Mouse (Mus musculus) layer of hippocampus, adult 8-10 months (tissue): ENCODE data around the gene Olfr1328. TPM values are rescaled to one million over a fixed set of nuclear protein-coding genes. Genes with fewer than 3 reads are reported as not detected.
"Not testable (repeated sequence)": the region's sequence is repeated elsewhere in the genome, so short reads cannot be mapped to it uniquely, and the experiment has no call there.

Source experiments
- DNase-seq, 2 experiments: peaks; one replicate each; pipeline ENCODE4 v3.0.0; 2022; ENCODE audit warnings: low spot score in 2 of 2
- total RNA-seq, 4 experiments: library from RNA; stranded (reverse); gene quantifications; 2 replicates each; pipeline ENCODE4 v1.2.4; 2022

Gene Olfr1328
- total RNA-seq = not detected

DNA sequence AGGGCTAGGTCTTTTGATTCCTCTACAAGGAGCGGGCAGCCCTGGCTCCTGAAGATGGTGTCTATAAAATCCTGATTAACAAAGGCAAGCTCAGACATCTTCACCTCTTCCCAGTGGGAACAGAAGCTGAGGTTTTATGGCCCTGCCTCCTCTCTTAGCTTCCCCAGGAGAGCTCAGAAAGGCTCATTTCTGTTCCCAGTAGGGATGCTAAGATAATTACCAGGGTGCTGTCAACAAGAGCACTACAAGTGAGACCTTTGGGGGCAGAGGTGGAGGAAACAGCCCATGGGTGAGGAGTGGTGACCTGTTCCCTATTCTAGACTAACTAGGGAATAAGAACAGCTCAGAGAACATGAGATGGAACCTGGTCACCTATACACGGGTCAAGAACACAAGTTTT lies at the start of gene Olfr1328:
Gene Olfr1328 (minus strand): TSS at position 101 of the 400 bp plus-strand sequence.
- DNase-seq = no peak

DNA sequence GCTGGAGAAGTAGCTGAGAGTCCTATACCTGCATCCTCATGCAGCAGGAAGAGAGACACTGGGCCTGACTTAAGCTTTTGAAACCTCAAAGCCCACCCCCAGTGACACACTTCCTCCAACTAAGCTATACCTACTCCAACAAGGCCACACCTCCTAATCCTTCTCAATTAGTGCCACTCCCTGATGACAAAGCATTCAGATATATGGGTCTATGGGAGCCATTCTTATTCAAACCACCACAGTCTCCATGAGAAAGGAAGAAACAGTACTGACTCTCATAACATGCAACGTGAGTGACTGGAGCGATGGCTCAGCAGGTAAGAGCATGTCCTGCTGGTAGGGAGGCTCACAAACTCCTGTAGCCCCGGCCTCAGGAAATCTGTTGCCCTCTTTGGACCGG lies 46.9 kb upstream of the Olfr1328 start:
- DNase-seq = no peak

DNA sequence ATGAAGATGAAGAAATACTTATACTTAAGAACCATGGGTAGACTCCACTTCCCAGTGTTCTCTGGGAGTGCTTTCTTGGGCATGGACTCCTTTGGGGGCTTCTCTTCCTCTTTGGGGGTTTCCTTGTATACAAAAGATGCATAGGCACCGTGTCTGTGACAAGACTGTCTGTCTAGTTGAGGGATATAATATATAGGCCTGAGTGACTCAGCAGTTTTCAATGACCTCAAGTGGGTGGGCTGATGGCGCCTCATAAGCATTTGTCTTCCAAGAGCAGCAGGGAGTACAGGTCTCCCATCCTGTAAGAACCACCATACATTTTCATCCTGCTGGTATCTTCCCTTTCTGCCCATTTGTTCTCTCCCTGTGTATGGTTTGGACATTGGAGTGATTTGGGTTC lies 34.9 kb upstream of the Olfr1328 start:
- no peak for DNase-seq

GRCm38 (mm10) chr4:118967711-118968110 lies 29.3 kb upstream of the Olfr1328 start:
- DNase-seq = no peak

DNA sequence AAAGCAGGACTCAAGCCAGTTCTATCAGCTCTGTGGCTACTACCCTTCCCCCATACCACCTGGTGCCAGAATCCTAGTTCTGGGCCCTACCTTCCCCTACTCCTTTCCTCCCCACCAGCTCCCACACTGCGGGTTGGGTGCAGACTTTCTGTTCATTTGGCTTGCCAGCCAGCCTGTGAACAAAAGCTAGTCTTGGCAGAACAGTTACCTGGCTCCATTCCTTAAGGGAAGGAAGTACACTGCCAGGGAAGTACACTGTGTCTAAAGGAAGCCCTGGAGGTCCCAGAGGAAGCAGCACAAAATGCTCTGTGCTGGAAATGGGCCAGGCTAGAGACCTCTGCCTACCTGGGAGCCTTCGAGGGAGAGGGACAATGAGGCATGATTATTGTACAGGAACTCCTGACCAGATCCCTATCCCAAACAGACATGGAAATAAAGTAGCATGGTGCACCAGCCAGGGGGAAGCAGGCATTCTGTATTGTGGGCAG lies 22.8 kb upstream of the Olfr1328 start, which contains the start of gene Lao1:
Gene Lao1 (plus strand): TSS at position 438 of the 488 bp plus-strand sequence.
- DNase-seq = peak; percentile 12 to 31

DNA sequence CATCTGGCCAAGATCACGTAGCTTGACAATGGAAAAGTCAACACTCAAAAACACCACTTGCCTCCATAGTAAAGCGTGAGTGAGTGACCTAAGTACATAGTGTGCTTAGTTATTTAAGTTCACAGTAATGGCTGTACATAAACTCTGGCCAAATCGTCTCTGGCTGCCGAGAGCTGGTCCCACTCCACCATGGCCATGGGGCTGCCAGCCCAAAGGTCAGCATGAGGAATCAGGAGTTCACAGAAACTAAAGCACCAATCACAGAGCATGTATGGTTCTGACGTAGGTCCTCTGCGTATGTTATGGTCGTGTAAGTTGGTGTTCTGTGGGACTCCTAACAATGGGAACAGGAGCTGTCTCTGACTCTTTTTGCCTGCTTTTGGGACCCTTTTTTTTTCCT lies 20.4 kb upstream of the Olfr1328 start:
- no peak for DNase-seq

- not testable (repeated sequence) for DNase-seq
Measured at GRCm38 (mm10) chr4:118931326-118931725, 7.1 kb downstream of the Olfr1328 start.

DNA sequence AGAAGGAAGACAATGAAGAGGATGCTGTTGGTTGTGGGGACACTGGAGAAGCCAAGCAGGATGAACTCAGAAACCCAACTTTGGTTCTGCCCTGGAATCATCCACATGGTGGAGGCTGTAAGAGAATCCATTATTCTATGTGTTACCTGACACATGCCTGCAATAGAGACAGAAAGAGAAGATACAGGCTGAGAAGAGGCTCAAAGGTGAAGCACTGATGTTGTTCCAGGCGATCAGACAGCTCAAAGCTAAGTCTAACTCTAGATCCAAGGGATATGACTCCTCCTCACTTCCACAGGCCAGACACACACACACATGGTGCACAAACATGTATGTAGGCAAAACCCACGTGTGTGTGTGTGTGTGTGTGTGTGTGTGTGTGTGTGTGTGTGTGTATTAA lies 21.0 kb downstream of the Olfr1328 start, which contains the start of gene Olfr1329:
Gene Olfr1329 (minus strand): TSS at position 101 of the 400 bp plus-strand sequence.
- not testable (repeated sequence) for DNase-seq

GRCm38 (mm10) chr4:118901981-118902380 lies 36.4 kb downstream of the Olfr1328 start:
- DNase-seq = no peak

GRCm38 (mm10) chr4:118888297-118888696 lies 50.1 kb downstream of the Olfr1328 start, which contains the start of gene Olfr1330:
Olfr1330 (plus strand) TSS chr4:118888597.
- no peak for DNase-seq

Other genes with a start within 250 kb of the Olfr1328 start
- not detected for gene Olfr1342, start 245.9 kb downstream of the Olfr1328 start, total RNA-seq
- not detected for gene Olfr1341, start 235.1 kb downstream of the Olfr1328 start, total RNA-seq
- gene Olfr1340, start 218.5 kb downstream of the Olfr1328 start, total RNA-seq = not detected
- not detected for gene Olfr1339, start 206.4 kb downstream of the Olfr1328 start, total RNA-seq
- gene Olfr1338, start 179.9 kb downstream of the Olfr1328 start, total RNA-seq = not detected
- gene Olfr1337, start 156.0 kb downstream of the Olfr1328 start, total RNA-seq = not detected
- gene Olfr1335, start 128.7 kb downstream of the Olfr1328 start, total RNA-seq = not detected
- gene Olfr1333, start 102.3 kb downstream of the Olfr1328 start, total RNA-seq = not detected
- gene Olfr1331, start 74.0 kb downstream of the Olfr1328 start, total RNA-seq = not detected
- gene Olfr1330, start 50.0 kb downstream of the Olfr1328 start, total RNA-seq = not detected
- gene Olfr1329, start 21.1 kb downstream of the Olfr1328 start, total RNA-seq = not detected
- under 1 TPM in 3 of 4 experiments, not detected in 1; 0.23 to 0.43 (median 0.25) TPM for gene Lao1, start 23.0 kb upstream of the Olfr1328 start, total RNA-seq
- gene Slc2a1, start 170.1 kb upstream of the Olfr1328 start, total RNA-seq = 10 to 100 TPM; 86.4 to 96.6 (median 91.0) TPM
- 10 to 100 TPM in 1 of 4 experiments, 1 to 10 TPM in 3; 5.8 to 10.9 (median 7.5) TPM for gene Zfp691, start 235.6 kb upstream of the Olfr1328 start, total RNA-seq